Mouse (Mus musculus): Measurements from ENCODE around the gene Dbndd2. TPM values are rescaled to one million over a fixed set of nuclear protein-coding genes. Genes with fewer than 3 reads are reported as not detected.
A peak's percentile ranks its signal among the peaks of the same experiment; 100 is the strongest.

Dbndd2 gene
- total RNA-seq (2015) (1.1 and 2.7 TPM in 2 replicates), total RNA-seq (2017) (0.04 and 0.47 TPM in 2 replicates)

DNA sequence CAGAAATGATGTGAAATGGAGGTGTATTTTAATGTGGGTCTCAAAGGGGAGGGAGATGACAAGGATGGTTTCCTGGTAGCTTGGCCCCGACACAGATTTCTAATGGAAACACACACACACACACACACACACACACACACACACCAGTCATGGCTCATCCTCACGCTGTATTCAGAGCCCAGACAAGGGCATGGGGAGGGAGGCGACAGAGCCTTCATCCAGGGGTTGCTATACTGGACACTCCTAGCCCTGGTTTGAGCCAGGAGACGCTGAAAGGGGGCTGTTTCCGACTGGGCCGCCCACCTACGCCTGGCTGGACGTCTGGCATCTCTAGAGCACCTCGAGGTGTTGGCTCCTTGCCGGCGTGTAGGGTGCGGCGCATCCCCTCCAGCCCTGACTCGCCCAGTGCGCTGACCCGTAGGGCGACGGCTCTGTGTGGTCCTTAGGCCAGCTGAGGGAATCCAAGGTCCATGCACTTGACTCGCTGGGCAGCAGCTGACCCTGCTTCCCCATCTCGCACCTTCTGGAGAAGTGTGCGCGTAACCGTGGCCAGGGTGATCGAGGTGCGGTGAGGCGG lies at the start of gene Dbndd2:
TSS of gene Dbndd2 (plus strand) at position 426 of the 577 bp plus-strand sequence.
- ATAC-seq (replicated peaks; ENCODE audit: poor library complexity), result 0 out of 2 replicates have a peak, but pooled peaks have one; percentile 26

DNA sequence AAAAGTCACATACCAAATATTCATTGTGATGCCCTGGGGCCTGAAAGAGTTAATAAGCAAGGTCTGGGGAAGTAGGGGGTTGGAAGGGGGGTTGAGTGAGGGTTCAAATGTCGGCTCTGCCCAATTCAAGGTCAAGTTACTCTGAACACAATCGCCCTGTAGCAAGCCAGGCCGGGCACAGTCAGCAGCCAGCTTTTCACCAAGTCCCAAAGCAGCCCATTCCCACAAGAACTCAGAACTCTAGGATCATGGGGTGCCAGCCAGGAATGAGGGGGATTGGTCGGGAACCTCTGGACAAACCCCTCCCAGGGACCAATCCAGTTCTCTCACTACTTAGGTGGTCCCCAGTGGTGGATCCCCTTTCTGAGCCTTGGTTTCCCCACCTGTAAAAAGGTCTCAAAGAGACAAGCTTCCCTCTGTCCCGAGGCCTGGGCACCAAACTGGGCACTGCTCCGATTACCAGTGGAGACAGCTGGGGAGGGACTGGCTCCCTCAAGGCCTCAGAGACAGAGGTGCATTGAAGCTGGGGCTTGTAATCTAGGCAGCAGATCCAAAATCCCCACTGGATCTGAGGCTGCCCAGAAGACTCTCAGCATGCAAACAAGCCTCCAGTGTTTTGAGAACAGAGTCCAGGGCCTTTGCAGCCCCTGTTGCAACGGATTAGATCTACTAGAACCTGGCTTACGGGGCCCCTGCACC lies 49.5 kb upstream of the Dbndd2 start:
- ATAC-seq (replicated peaks; ENCODE audit: poor library complexity), result no peak

DNA sequence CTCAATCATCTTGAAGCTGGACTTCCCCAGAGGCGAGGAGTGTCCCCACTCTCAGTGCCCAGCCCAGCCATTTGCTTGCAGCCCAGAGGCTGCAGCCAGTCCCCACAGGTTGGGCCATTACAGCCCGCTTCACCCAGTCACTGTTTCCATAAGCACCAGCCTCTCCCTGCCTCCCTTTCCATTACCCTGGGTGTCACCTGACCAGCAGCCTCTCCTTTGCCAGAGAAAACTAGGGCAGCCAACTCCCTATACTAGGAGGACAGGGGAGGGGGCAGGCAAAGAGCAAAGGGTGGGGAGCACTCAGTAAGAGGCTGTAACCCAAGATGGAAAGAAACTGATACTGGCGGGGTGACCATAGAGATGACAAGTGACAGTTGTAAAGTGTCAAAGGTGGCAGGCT lies 48.9 kb upstream of the Dbndd2 start:
- ATAC-seq (replicated peaks; ENCODE audit: poor library complexity), result no peak

DNA sequence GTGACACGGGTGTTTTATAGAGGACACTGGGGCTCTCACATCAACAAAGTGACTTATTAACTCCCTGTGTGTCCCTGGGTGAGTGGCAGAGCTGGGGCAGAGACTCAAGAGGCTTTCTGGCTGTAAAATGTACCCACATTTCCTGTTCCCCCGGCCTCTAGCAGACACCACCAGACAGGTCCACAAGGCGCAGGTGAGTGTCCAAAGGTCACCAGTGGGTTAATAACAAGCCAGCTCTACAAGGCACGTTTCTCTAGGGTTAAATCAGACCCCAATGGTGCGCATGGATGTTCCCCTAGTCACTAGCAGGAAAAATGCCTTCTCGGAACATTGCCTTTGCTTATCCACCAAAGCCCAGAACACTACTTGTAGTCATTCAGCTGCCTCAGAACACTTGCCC lies 48.2 kb upstream of the Dbndd2 start:
- no peak for ATAC-seq (replicated peaks; ENCODE audit: poor library complexity)

DNA sequence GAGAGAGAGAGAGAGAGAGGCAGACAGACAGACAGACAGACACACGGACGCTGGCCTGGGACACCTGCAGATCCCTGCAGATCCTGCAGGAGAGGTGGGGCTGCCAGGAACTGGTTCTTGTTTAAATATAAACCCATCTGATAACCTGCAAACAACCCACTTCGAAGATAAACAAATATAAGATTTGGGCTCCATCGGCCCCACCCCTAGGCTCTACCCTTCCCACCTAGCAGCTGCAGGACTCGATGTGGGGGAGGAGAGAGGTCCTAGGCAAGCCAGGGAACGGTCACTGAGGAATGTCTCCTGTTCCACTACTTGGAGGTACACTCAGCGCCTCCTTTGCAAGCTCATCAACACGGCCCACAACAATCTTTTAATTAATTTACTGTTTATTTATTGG lies 47.6 kb upstream of the Dbndd2 start:
- ATAC-seq (replicated peaks; ENCODE audit: poor library complexity), result no peak

DNA sequence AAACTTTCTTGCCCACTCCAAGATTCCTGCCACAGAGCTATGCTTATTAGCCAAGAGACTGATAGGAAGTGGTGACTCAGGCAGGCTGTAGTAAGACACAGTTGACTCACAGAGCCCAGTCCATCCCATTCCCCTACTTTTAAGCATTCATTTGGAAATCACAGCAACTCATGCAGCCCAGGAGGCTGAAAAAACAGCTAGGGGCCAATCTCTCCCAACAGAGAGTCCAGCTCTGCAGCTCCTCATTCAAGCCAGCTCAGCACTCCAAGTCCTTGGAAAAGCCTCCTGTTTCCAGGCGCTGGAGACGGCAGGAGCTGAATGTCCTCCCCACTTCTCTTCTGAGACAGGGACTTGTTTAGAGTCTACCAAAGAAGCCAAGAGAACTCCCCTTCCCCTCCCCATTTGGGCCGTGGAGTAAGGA lies 46.9 kb upstream of the Dbndd2 start:
- ATAC-seq (replicated peaks; ENCODE audit: poor library complexity), result no peak

DNA sequence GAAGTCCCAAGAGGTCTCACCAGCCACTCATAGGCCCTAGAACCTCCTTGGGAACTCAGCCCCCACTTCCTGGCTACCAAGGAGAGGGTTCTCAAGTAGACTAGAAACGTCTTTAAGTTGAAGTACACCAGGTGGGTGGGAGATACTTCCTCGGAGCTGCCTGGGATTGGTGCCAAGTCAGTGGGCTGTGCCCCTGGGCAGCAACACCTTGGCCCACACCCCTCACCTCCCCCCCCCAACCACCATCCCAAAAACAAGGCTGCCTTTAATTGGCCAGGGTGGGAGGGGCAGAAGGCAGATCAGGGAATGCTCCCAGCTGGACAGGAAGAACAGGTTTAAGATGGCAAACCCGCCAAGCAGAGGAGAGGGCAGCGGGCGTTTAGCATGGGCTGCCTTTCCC lies 45.6 kb upstream of the Dbndd2 start:
- ATAC-seq (replicated peaks; ENCODE audit: poor library complexity), result no peak

DNA sequence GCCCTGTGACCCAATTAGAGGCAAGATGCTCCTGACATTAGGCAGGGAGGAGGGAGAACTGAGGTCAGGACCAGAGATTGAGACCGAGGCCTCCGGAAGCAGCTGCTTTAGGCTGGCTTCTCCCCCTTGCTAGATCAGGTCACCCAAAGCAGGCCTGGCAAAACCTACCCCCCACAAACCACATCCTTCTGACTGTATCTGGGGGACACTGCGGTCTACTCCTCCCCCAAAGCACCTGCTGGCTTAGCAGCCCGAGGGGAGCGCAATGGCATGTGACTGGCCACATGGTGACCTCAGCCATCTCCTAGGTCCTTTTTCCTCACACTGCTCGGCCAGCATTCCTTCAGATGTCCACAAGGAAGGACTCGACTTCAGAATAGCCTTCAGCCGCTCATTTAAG lies 44.8 kb upstream of the Dbndd2 start:
- ATAC-seq (replicated peaks; ENCODE audit: poor library complexity), result peak; percentile 87

DNA sequence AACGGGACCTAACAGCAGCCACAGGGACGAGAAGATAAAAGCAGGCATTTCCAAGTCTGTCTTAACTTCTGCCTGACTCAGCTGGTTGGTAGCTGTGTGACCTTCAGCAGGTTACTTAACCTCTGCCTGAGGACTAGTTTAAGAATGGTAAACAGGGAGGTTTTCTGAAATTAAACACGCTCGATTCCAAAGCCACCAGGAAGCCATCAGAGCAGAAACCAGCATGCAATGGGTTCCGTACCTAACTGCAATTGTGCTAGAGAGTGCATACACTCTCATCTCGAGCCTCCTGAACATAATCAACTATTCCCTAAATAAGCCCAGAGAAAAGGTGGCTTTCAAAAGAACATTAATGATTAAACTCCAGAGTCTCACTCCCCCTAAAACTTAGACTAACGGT lies 44.2 kb upstream of the Dbndd2 start:
- no peak for ATAC-seq (replicated peaks; ENCODE audit: poor library complexity)

DNA sequence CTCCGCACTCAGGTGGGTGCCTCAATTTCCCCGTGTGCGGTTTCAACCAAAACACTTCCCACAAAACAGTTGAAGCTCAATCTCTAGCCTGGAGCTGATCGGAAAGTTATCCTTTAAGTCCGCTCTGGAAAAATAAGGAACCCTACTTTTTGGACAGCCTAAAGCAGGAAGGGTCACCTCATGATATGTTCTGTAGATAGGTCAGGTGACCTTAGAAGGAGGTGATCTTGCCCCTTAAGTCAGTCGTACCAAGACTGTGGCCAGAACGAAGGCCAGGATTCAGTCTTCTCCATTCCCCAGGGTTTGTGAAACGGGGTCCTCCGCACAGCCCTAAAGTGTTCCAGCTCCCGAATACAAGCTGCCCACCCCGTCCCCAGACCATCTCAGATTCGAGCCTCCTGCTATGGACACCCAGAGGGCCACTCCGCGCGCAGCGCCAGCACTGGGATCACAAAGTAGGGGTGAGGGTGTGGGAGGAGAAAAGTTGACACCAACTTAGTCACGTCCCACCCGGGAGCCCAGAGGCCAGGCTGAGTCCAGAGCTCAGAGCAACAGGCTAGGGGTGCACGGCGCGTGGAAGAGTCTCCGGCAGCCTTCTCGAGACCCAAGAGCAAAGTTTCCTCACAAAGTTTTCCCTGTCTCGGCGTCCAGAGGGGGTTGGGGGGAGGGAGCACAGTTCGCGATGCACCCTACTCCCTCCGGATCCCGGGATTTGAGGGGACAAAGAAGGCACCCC lies 43.4 kb upstream of the Dbndd2 start:
- no peak for ATAC-seq (replicated peaks; ENCODE audit: poor library complexity)

DNA sequence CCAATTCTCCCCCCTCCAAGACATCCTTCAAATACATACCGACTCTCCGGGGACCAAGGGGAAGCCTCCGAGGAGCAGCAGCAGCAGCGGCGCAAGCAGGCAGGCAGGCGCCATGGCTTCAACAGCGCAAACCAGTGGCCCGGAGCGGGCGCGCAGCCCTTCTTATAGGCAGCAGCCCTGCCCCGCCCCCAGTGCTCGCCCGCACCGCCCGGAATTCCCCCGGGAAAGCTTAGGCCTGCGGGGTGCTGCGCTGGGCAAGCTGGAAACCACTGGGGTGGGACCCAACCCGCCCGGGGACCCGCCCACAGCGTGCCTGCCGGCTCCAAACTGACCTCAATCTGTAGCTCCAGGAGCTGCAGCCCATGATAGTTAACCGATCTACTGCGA lies 42.9 kb upstream of the Dbndd2 start:
- ATAC-seq (replicated peaks; ENCODE audit: poor library complexity), result 0 out of 2 replicates have a peak, but pooled peaks have one; percentile 24

DNA sequence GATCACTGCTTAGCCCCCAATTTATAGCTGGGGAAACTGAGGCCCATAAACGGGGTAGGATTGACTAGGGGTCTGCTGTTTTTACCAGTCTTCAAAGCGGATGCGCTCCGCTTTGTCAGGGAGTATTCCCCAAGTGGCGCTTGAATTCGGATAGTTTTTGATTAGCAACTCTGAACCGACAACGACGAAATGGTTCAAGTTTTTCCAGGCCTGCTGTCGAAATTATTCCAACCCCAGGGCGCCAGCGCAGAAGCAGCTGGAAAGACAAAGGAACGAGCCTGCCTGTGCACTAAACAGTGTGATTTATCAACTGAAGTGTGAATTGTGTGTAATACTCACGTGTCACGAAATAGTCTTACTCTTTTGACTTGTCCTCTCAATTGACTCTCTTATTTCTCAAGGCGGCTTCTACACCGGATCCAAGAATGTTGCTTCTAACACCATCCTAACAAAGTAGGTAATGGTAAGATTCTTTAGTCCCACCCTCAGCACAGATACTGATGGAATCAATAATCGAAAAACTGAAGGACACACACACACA lies 42.4 kb upstream of the Dbndd2 start, which contains the start of gene Sdc4:
TSS of gene Sdc4 (minus strand) at position 428 of the 541 bp plus-strand sequence.
- ATAC-seq (replicated peaks; ENCODE audit: poor library complexity), result no peak

DNA sequence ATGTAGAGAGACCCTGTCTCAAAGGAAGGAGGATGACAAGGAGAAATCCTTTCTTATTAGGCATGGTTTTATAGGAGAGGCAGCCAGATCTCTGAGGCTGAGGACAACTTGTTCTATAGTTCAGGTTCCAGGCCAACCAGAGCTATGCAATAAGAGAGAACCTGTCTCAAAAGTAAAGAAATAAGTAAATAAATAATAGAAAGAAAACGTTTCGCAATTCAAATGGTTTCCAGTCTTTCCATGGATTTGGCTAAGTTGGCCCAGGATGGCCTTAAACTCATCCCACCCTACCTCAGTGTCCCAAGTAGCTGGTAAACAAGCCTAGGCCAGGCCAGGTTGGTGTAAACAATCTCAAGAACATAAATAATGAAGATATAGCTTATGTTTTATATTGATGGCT lies 41.2 kb upstream of the Dbndd2 start:
- no peak for ATAC-seq (replicated peaks; ENCODE audit: poor library complexity)

DNA sequence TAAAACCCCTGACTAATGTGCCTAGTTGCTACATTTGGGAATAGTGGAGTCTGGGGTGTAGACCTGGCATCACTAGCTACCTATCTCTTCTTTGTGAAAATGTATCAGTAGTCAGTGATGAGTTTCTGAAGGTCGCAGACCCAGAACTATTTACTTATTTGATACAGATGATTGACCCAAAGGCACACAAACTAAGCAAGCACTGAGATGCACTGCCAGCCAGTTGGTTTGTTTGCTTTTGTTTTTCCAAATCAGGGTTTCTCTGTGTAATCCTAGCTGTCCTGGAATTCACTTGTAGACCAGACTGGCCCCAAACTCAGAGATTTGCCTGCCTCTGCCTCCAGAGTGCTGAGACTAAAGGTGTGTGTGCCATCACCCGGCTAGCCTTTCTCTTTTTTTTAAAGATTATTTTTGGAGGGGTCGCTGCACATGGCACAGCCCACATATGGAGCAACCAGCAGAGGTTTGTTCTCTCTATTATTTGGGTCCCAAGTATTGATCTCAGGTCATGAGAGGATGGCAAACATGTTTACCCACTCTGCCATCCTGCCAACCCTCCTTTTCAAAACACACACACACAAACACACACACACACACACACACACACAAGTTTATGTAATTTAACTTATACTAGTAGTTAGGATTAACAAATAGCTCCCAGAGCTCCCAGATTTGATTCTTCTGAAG lies 40.4 kb upstream of the Dbndd2 start:
- ATAC-seq (replicated peaks; ENCODE audit: poor library complexity), result no peak

DNA sequence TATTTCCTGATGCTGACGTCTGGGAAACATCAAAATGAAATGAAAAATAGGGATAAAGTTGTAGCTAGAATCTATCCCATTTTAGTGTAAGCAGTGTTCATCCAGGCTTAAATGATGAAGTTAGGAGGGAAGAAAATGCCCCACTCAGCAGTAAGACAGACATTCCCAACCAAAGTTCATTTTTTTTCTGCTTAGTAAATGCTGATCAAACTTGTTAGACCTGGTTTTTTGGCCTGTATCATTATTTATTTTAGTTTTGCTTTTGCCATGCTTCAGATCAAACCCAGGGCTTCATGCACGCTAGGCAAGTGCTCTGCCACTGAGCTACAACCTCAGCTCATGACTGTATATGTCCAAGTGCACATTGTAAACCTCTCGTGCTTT lies 39.8 kb upstream of the Dbndd2 start:
- ATAC-seq (replicated peaks; ENCODE audit: poor library complexity), result no peak

DNA sequence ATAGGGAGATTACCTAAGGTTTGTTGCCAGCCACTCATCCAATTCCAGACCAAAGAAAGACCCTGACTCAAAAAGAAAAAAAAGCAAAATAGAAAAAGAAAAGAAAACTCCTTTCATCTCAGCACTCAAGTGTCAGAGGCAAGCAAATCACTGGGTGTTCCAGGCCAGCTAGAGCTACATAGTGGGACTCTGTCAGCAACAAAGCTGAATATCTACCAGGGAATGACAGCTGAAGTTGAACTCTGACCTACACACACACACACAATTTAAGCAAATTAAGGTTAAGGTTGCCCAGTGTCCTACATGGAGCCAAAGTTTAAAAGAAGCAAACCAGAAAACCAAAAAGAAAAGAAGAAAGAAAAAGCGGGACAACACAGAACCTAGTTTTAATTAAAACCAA lies 37.8 kb upstream of the Dbndd2 start:
- no peak for ATAC-seq (replicated peaks; ENCODE audit: poor library complexity)

DNA sequence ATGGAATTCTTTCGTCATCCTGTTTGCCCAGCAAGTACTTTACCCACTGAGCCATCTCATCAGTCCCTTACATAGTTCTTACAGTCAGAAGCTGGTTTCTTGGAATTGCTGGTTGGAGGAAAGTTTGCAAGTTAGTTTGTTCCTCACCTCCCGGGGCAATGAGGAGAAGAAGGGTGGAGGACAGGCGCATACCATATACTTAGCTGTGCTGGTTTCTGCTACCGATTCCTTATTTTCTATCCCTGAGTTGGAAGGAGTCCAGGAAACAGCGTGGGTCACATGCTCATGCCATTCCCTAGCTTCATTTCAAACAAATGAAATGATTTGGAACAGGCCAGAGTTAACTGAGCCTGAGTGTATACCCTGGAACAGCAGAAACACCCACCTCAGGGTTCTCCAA lies 37.0 kb upstream of the Dbndd2 start:
- no peak for ATAC-seq (replicated peaks; ENCODE audit: poor library complexity)

DNA sequence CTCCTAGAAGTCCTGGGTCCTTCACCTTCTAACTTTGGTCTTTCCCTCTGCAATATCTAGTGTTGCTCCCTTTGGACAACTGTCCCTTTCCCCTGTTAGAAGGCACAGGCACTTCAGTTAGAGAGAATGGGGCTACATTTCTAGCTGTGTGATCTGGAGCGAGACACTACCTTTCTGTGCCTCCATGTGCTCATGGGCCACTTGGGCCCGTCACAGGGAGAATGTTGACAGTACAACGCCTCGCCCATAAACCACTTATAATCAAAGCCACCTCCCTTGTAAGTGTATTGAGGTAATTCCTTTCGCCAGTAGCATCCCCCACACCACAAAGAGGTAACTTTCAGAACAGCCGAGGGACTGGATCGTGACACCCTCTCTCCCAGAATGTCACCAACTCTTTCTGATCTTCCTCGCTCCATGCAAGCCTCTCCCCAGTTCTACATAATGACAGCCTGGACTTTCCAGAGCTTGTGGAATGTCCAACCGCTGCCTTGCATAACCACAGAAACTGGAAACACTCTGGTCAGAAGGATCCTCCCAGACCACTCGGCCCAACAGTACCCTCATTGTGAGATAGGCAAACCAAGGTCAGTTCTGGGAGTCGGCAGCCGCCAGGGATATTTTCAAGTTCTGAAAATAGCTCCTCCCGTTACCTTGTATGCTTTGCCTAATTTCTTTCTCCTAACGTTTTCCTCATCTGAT lies 36.4 kb upstream of the Dbndd2 start:
- ATAC-seq (replicated peaks; ENCODE audit: poor library complexity), result no peak

DNA sequence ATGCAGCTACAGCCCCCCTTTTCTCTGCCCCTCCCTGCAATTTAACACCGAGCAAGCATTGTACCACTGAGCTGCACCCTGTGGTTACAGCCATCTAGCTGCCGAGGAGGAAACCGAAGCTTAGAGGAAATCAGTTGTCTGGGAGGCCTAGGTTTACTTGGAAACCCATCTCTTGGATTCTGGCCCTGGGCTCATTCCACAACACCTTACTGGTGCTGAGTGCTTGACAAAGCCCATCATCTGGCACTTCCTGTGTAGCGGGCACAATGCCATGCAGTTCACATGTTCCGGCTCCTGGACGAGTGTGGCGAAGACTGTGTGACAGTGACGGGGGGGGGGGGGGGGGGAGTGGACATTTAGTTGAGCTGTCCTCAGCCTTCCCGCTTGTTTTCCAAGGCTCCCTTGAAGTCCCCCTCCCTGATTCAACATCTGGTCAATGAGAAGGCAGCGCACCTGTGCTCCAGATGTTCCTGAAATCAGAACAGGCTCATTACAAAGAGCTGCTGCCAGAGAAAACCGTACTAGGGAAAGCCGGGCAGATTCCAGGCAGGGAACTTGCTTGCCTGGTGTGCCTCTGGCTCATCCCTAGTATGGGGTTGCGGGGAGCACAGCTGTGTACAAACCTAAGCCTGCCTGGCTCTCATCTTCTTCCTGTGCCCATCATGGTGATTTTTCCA lies 33.8 kb upstream of the Dbndd2 start:
- no peak for ATAC-seq (replicated peaks; ENCODE audit: poor library complexity)
